Mouse (Mus musculus) kidney, adult 2 months (tissue): ENCODE measurements around the gene Sfxn2. TPM values are rescaled to one million over a fixed set of nuclear protein-coding genes. Genes with fewer than 3 reads are reported as not detected.
A peak's percentile ranks its signal among the peaks of the same experiment; 100 is the strongest.

Experiments used
- DNase-seq: peaks from one replicate; pipeline ENCODE4 v3.0.0; 2021
- H3K27ac ChIP-seq: fragments of 200-500 bp; 2 replicates; pipeline ENCODE4 v1.5.1; 2012; ENCODE audit warnings: low read depth, low read length, control low read depth, inconsistent platforms; ENCODE audit not compliant: insufficient read depth
- H3K27me3 ChIP-seq: fragments of 200-500 bp; replicated peaks from 2 replicates; pipeline ENCODE4 v1.6.1; 2012; ENCODE audit warnings: mild to moderate bottlenecking, moderate library complexity, low read length, inconsistent platforms; ENCODE audit not compliant: control insufficient read depth, insufficient read depth
- H3K36me3 ChIP-seq: fragments of 200-500 bp; 2 replicates; pipeline ENCODE4 v1.6.1; 2012; ENCODE audit warnings: mild to moderate bottlenecking, moderate library complexity, low read length, inconsistent platforms; ENCODE audit not compliant: control insufficient read depth, insufficient read depth
- H3K4me1 ChIP-seq: fragments of 200-500 bp; 2 replicates; pipeline ENCODE4 v1.6.1; 2011; ENCODE audit warnings: low read length; ENCODE audit not compliant: control insufficient read depth, insufficient read depth
- H3K4me3 ChIP-seq: fragments of 200-500 bp; 2 replicates; pipeline ENCODE4 v1.5.1; 2011; ENCODE audit warnings: mild to moderate bottlenecking, low read depth, low read length, control low read depth; ENCODE audit not compliant: insufficient read depth
- CTCF ChIP-seq: fragments of 200-500 bp; conservative IDR thresholded peaks from 2 replicates; pipeline ENCODE4 v1.5.1; 2011; ENCODE audit warnings: low read depth, mild to moderate bottlenecking, control low read depth, low read length, moderate library complexity, mixed read lengths; ENCODE audit not compliant: insufficient read depth, insufficient read length
- POLR2A ChIP-seq: fragments of 200-500 bp; IDR thresholded peaks from one replicate; pipeline ENCODE4 v1.6.1; 2011; ENCODE audit warnings: low read depth, low read length, control low read depth
- WGBS: fragments of 180-500 bp; shearing (Covaris S2); methylation state at CpG from one replicate; pipeline ENCODE4 v1.1.7; 2018; 5-methylcytosine and 5-hydroxymethylcytosine counted together
- polyA plus RNA-seq: library from polyadenylated mRNA; depleted of rRNA; stranded (reverse); fragments of >200 nt; gene quantifications from 2 replicates; pipeline ENCODE4 v1.2.3, GENCODE M21; 2012

The Sfxn2 gene
- polyA plus RNA-seq, 1 experiment = 23.0 TPM

- Histone ChIP-seq H3K36me3 (no peaks in the 10 kb centered on the region), H3K27ac (peak overlapping the region; percentile 74), H3K4me1 (peaks cover 21% of the 10 kb centered on the region), H3K4me3 (peak overlapping the region; percentile 17; the same call in 1 of the 2 replicates), H3K27me3 (no peaks in the 10 kb centered on the region)
- no peak for TF ChIP-seq CTCF
- TF ChIP-seq POLR2A = no peak
- no peak for DNase-seq
- whole genome bisulfite sequencing = 48% methylated on average over 4 of the region's 4 CpGs
Observed at GRCm38 (mm10) chr19:46600371-46600770, 27.2 kb downstream of the Sfxn2 start.

- peak overlapping the region; percentile 29; the same call in 1 of the 2 replicates for H3K4me3 ChIP-seq
- peaks cover 21% of the 10 kb centered on the region for H3K4me1 ChIP-seq
- H3K36me3 ChIP-seq = no peaks in the 10 kb centered on the region
- peak overlapping the region; percentile 49 for H3K27ac ChIP-seq
- TF ChIP-seq POLR2A (no peak), CTCF (no peak)
- WGBS = 11% methylated on average over 14 of the region's 14 CpGs
- no peaks in the 10 kb centered on the region for H3K27me3 ChIP-seq
- peak; percentile 82 for DNase-seq
Observed at GRCm38 (mm10) chr19:46601491-46601890, 28.3 kb downstream of the Sfxn2 start.

GRCm38 (mm10) chr19:46602406-46602805 is 29.2 kb downstream of the Sfxn2 start:
- WGBS = 54% methylated on average over 4 of the region's 4 CpGs
- Histone ChIP-seq H3K27me3 (no peaks in the 10 kb centered on the region), H3K4me1 (peaks cover 23% of the 10 kb centered on the region), H3K4me3 (no peak overlapping the region), H3K27ac (no peak overlapping the region), H3K36me3 (no peaks in the 10 kb centered on the region)
- DNase-seq = no peak
- TF ChIP-seq POLR2A = no peak
- TF ChIP-seq CTCF = no peak

GRCm38 (mm10) chr19:46606718-46607117 is 33.6 kb downstream of the Sfxn2 start:
- H3K36me3 ChIP-seq = no peaks in the 10 kb centered on the region
- 68% methylated on average over 13 of the region's 13 CpGs for WGBS
- TF ChIP-seq POLR2A (no peak), CTCF (no peak)
- no peak for DNase-seq
- H3K4me3 ChIP-seq = no peak overlapping the region
- H3K27me3 ChIP-seq = no peaks in the 10 kb centered on the region
- H3K27ac ChIP-seq = peak overlapping the region; percentile 36
- peaks cover 19% of the 10 kb centered on the region for H3K4me1 ChIP-seq

- Histone ChIP-seq H3K27ac (peak overlapping the region; percentile 36), H3K4me1 (peaks cover 17% of the 10 kb centered on the region), H3K36me3 (no peaks in the 10 kb centered on the region), H3K27me3 (no peaks in the 10 kb centered on the region), H3K4me3 (no peak overlapping the region)
- WGBS = 38% methylated on average over 7 of the region's 7 CpGs
- DNase-seq = peak; percentile 47
- TF ChIP-seq CTCF (peak; percentile 65), POLR2A (no peak)
Observed at GRCm38 (mm10) chr19:46607424-46607823, 34.3 kb downstream of the Sfxn2 start.

- Histone ChIP-seq H3K27ac (no peak overlapping the region), H3K27me3 (no peaks in the 10 kb centered on the region), H3K36me3 (no peaks in the 10 kb centered on the region), H3K4me1 (peaks cover 13% of the 10 kb centered on the region; the same call in 1 of the 2 replicates), H3K4me3 (no peak overlapping the region)
- 95% methylated on average over 7 of the region's 7 CpGs for WGBS
- DNase-seq = no peak
- no peak for TF ChIP-seq POLR2A
- TF ChIP-seq CTCF = no peak
Observed at GRCm38 (mm10) chr19:46608158-46608557, 35.0 kb downstream of the Sfxn2 start.

GRCm38 (mm10) chr19:46616378-46616777 is 43.2 kb downstream of the Sfxn2 start:
- peaks cover 3% of the 10 kb centered on the region for H3K4me1 ChIP-seq
- no peak overlapping the region for H3K27ac ChIP-seq
- TF ChIP-seq CTCF (no peak), POLR2A (no peak)
- no peak for DNase-seq
- WGBS = 61% methylated on average over 11 of the region's 11 CpGs
- H3K4me3 ChIP-seq = no peak overlapping the region
- no peaks in the 10 kb centered on the region for H3K27me3 ChIP-seq
- no peaks in the 10 kb centered on the region for H3K36me3 ChIP-seq
